Mouse (Mus musculus) forebrain, embryonic 14.5 days (tissue): Measurements from ENCODE around the gene Wdr74. TPM values are rescaled to one million over a fixed set of nuclear protein-coding genes. Genes with fewer than 3 reads are reported as not detected.

Source experiments
- ATAC-seq: fragments of 200-750 bp; cut with Nextera tagmentation; 2 replicates; pipeline ENCODE4 v1.8.0; 2017; ENCODE audit warnings: mild to moderate bottlenecking, moderate library complexity
- DNase-seq: peaks from one replicate; pipeline ENCODE4 v3.0.0-alpha.2; 2015; ENCODE audit warnings: low spot score
- H3K27ac ChIP-seq: fragments of 300-500 bp; sonication (generic); 2 replicates; pipeline ENCODE4 v1.5.1; 2014; ENCODE audit warnings: low read depth, mild to moderate bottlenecking, control low read depth, low read length, moderate library complexity
- H3K27me3 ChIP-seq: fragments of 300-500 bp; sonication (generic); replicated peaks from 2 replicates; pipeline ENCODE4 v1.6.1; 2014; ENCODE audit warnings: low read length, control low read depth, mixed read lengths; ENCODE audit not compliant: control insufficient read depth, insufficient read depth
- H3K36me3 ChIP-seq: fragments of 300-500 bp; sonication (generic); 2 replicates; pipeline ENCODE4 v1.6.1; 2014; ENCODE audit warnings: low read length, control low read depth; ENCODE audit not compliant: control insufficient read depth, insufficient read depth
- H3K4me1 ChIP-seq: fragments of 300-500 bp; sonication (generic); 2 replicates; pipeline ENCODE4 v1.6.1; 2014; ENCODE audit warnings: antibody characterized with exemption, low read length, control low read depth; ENCODE audit not compliant: control insufficient read depth, insufficient read depth
- H3K4me2 ChIP-seq: fragments of 300-500 bp; sonication (generic); 2 replicates; pipeline ENCODE4 v1.6.1; 2014; ENCODE audit warnings: mild to moderate bottlenecking, control low read depth, low read length
- H3K4me3 ChIP-seq: fragments of 300-500 bp; sonication (generic); 2 replicates; pipeline ENCODE4 v1.5.1; 2014; ENCODE audit warnings: low read depth, low read length, control low read depth
- H3K9ac ChIP-seq: fragments of 300-500 bp; sonication (generic); 2 replicates; pipeline ENCODE4 v1.6.1; 2014; ENCODE audit warnings: mild to moderate bottlenecking, low read length, control low read depth, moderate library complexity
- H3K9me3 ChIP-seq: fragments of 300-500 bp; sonication (generic); replicated peaks from 2 replicates; pipeline ENCODE4 v1.6.1; 2016; ENCODE audit warnings: low read length, control low read depth, mixed read lengths; ENCODE audit not compliant: control insufficient read depth
- WGBS: fragments of 180-500 bp; shearing (Covaris S2); extraction: QIAGEN DNeasy Blood & Tissue Kit; methylation state at CpG from one replicate; pipeline ENCODE4 v1.1.7; 2014; 5-methylcytosine and 5-hydroxymethylcytosine counted together
- polyA plus RNA-seq: library from polyadenylated mRNA; unstranded; fragments of >200 nt; fragmentation: Nextera tagmentation; extraction: Ambion mirVana; gene quantifications from 2 replicates; pipeline ENCODE4 v1.2.1, GENCODE M21; 2014

Wdr74 gene
- polyA plus RNA-seq, 1 experiment from 2014 or later, result 111 TPM

DNA sequence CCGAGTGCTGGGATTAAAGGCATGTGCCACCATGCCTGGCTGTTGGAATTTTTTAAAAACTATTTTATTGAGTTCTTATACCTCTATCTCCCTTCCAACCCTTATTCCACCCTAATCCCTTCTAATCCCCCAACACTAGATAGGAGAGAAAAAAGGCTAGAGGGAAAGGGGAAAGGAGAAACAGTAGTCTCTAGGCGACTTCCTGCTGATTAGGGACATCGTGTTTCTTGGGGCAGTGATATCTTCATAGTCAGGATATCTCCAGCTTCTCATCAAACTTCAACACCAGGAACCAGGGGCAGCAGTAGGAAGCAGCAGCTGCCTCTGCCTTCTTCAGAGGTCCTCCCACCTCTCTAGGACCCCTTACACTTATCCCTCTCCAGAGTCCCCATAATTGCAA, 1.3 kb upstream of the Wdr74 start:
- Histone ChIP-seq H3K4me1 (peaks cover 4% of the 10 kb centered on the region; the same call in 1 of the 2 replicates), H3K9me3 (no peaks in the 10 kb centered on the region), H3K9ac (no peak overlapping the region), H3K27ac (no peak overlapping the region), H3K4me2 (no peak overlapping the region), H3K36me3 (peaks cover 19% of the 10 kb centered on the region), H3K27me3 (no peaks in the 10 kb centered on the region), H3K4me3 (no peak overlapping the region)
- no peak for ATAC-seq
- DNase-seq, result no peak
- WGBS, result 63% methylated on average over 3 of the region's 3 CpGs

DNA sequence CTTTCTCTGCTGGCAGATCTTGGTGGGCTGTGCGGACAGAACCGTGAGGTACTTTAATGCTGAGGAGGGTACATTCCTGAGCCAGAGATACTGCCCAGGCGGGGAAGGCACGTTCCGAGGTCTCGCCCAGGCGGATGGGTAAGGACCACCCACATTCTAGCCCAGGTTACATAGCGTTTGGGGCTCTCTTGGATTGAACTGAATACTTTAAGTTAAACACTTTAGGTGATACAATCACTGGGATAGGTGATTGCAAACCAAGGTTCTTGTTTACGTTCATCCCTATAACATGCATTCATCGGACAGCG, 487 bp downstream of the Wdr74 start:
- 3% methylated on average over 11 of the region's 11 CpGs for WGBS
- Histone ChIP-seq H3K27ac (no peak overlapping the region), H3K36me3 (peaks cover 34% of the 10 kb centered on the region), H3K9me3 (no peaks in the 10 kb centered on the region), H3K27me3 (no peaks in the 10 kb centered on the region), H3K4me2 (peak overlapping the region; percentile 93), H3K9ac (peak overlapping the region; percentile 78), H3K4me1 (peaks cover 9% of the 10 kb centered on the region; the same call in 1 of the 2 replicates), H3K4me3 (peak overlapping the region; percentile 81)
- DNase-seq (no peak), ATAC-seq (no peak; the same call in 1 of the 2 replicates)

DNA sequence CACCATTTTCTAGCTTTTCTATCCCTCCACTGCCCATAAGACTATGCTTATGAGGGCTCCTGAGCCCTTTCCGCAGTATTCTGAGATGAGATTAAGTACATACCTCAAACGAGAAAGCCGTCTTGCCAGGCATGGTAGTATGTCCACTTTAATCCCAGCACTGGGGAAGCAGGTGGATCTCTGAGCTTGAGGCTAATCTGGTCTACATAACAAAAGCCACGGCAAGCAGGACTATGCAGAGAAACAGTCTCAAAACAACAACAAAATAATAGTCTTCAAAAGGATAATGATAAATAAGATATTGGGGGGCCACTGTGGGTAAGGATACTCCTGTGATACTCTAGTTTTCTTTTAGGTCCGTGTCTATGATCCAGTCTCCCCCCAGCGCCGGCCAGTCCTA, 3.3 kb downstream of the Wdr74 start:
- H3K4me2 ChIP-seq, result no peak overlapping the region
- no peaks in the 10 kb centered on the region for H3K9me3 ChIP-seq
- H3K4me3 ChIP-seq, result no peak overlapping the region
- H3K27ac ChIP-seq, result no peak overlapping the region
- peaks cover 45% of the 10 kb centered on the region for H3K36me3 ChIP-seq
- DNase-seq (no peak), ATAC-seq (no peak)
- H3K4me1 ChIP-seq, result peaks cover 18% of the 10 kb centered on the region
- no peak overlapping the region for H3K9ac ChIP-seq
- WGBS, result 93% methylated on average over 7 of the region's 7 CpGs
- H3K27me3 ChIP-seq, result no peaks in the 10 kb centered on the region

DNA sequence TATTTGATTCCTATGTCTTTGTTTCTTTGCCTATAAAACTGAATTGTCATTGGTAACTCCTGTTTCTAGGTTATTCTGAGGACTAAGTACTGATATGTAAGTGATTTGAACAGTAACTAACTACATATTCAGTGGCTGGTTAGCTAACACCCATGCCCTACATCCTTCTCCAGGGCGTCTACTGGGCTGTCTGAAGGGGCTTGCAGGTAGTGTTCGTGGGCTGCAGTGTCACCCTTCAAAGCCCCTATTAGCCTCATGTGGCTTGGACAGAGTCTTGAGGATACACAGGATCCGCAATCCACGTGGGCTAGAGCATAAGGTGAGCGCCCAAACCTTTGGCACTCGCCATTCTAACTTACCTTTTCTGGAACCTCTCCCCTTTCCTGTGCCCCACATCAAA, 4.0 kb downstream of the Wdr74 start:
- H3K27ac ChIP-seq, result no peak overlapping the region
- H3K4me1 ChIP-seq, result peaks cover 18% of the 10 kb centered on the region
- H3K4me2 ChIP-seq, result no peak overlapping the region
- WGBS, result 91% methylated on average over 6 of the region's 6 CpGs
- no peak overlapping the region for H3K9ac ChIP-seq
- H3K4me3 ChIP-seq, result no peak overlapping the region
- ATAC-seq (no peak), DNase-seq (no peak)
- H3K36me3 ChIP-seq, result peaks cover 53% of the 10 kb centered on the region
- no peaks in the 10 kb centered on the region for H3K27me3 ChIP-seq
- H3K9me3 ChIP-seq, result no peaks in the 10 kb centered on the region

DNA sequence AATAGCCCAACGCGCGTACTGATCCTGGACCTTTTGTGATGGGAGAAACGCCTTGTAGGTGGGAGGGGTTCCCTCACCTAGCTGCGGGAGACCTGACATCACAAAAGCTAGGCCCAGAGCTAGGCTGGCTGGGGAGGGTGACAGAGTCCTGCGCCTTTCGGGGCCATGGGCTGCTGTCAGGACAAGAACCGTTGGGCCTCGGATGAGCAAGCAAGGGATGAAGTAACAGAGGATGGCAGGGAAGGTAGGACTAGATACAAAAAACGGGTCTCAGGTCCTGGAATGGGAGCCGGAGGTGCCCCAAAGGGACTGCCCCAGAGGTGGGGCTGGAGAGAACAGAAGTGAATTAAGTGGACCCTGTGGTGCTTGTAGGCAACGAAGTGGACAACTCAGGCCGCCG, 5.0 kb downstream of the Wdr74 start, which contains the start of gene 1700092M07Rik:
Gene 1700092M07Rik (plus strand): TSS at position 116 of the 400 bp plus-strand sequence.
- Histone ChIP-seq H3K9ac (peak within 1 kb of the TSS; percentile 84), H3K27me3 (no peaks in the 10 kb centered on the region), H3K9me3 (no peaks in the 10 kb centered on the region), H3K4me2 (peak within 1 kb of the TSS; percentile 50), H3K4me3 (peak within 1 kb of the TSS; percentile 69), H3K36me3 (peaks cover 62% of the 10 kb centered on the region), H3K4me1 (peaks cover 14% of the 10 kb centered on the region), H3K27ac (peak within 1 kb of the TSS; percentile 92)
- DNase-seq (no peak), ATAC-seq (no peak)
- 68% methylated on average over 14 of the region's 14 CpGs for WGBS

DNA sequence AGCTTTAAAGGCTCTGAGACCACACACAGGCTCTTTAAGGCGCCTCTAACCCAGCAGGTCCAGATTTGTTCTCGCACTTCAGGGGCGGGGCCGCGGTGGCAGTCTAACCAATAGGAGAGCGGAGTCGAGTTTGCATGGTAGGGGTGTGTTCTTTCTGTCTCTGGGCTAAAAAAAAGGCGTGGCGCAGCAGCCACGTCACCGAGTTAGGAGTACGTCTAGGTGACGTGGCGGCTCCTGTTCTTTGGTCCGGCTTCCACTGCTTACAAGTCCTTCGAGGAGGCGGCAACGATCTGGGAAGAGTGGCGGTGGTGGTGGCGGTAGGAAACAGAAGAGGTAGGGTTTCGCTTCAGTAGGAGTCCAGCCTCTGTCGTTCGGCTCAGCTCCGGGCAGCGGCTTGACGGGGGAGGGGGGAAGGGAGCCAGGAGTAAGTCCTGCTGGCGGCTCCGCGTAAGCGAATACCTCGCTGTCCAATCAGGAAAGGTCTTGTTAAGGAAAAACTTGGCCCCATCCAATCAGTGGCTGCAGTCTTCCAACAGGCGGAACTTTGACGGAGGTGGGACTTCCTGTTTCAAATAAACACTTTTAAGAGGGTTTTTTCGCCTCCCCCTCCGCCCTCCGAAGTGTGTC, 5.7 kb downstream of the Wdr74 start, which contains the start of gene Stx5a:
Gene Stx5a (plus strand): TSS at position 171 of the 627 bp plus-strand sequence.
- H3K36me3 ChIP-seq, result peaks cover 70% of the 10 kb centered on the region
- H3K9ac ChIP-seq, result peak within 1 kb of the TSS; percentile 84
- peak; percentile 99 for ATAC-seq
- H3K4me2 ChIP-seq, result peak within 1 kb of the TSS; percentile 96
- H3K27ac ChIP-seq, result peak within 1 kb of the TSS; percentile 92
- no peaks in the 10 kb centered on the region for H3K27me3 ChIP-seq
- H3K4me3 ChIP-seq, result peak within 1 kb of the TSS; percentile 69
- peaks cover 14% of the 10 kb centered on the region for H3K4me1 ChIP-seq
- under 1% methylated on average over 36 of the region's 36 CpGs for WGBS
- H3K9me3 ChIP-seq, result no peaks in the 10 kb centered on the region
- peak; percentile 99 for DNase-seq

DNA sequence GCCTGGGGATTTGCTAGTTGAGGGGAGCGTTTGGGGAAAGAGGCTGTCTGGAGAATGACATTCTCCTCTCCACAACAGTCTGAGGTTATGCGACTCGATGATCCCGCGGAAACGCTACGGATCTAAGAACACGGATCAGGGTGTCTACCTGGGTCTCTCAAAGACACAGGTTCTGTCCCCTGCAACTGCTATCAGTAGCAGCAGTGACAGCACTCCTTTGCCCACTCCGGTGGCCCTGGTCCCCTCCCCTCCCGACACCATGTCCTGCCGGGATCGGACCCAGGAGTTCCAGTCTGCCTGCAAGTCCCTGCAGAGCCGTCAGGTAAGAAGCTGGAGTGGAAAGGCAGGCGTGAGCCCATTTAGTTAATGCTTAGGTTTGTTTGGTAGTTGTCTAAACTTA, 6.5 kb downstream of the Wdr74 start:
- Histone ChIP-seq H3K4me3 (peak overlapping the region; percentile 69), H3K36me3 (peaks cover 78% of the 10 kb centered on the region), H3K9me3 (no peaks in the 10 kb centered on the region), H3K27me3 (no peaks in the 10 kb centered on the region), H3K4me1 (peaks cover 14% of the 10 kb centered on the region), H3K27ac (peak overlapping the region; percentile 92; the same call in 1 of the 2 replicates), H3K4me2 (peak overlapping the region; percentile 96), H3K9ac (peak overlapping the region; percentile 84)
- ATAC-seq, result no peak
- 23% methylated on average over 14 of the region's 14 CpGs for WGBS
- no peak for DNase-seq

DNA sequence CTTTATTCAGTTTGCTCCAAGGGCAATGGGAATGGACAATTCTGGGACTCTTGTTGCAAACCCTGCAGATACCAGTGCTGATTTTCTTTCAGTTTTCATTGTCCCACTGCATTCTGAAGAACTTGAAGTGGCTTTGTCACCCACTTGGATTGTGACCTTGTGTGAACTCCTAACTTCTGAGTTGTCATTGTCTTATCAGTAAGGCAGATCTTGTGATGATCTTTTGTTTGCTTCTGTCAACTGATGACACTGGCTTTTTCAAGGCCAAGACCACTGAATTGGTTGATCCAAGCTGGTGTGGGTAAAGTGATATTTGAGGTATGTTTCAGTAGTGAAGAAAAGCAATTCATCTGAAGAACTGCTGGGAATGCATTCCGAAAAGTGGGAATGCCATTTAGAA, 9.8 kb downstream of the Wdr74 start:
- DNase-seq (no peak), ATAC-seq (no peak)
- Histone ChIP-seq H3K27ac (no peak overlapping the region), H3K27me3 (no peaks in the 10 kb centered on the region), H3K4me2 (no peak overlapping the region), H3K4me1 (peaks cover 14% of the 10 kb centered on the region), H3K36me3 (peaks cover 79% of the 10 kb centered on the region), H3K9ac (no peak overlapping the region), H3K4me3 (no peak overlapping the region), H3K9me3 (no peaks in the 10 kb centered on the region)
- 98% methylated on average over 1 of the region's 1 CpGs for WGBS

DNA sequence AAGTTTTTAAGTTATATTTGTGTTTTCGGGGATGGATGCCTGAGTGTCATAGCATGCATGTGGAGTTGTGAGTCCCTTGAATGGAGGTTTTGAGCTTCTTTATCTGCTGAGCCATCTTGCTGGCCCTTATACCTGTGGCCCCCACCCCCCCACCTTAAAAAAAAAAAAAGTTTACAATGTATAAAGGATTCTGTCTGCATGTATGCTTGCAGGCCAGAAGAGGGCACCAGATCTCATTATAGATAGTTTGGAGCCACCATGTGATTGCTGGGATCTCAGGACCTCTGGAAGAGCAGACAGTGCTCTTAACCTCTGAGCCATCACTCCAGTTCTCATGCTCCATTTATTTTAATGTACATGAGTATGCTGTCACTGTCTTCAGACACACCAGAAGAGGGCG, 11.7 kb downstream of the Wdr74 start:
- ATAC-seq, result no peak
- Histone ChIP-seq H3K4me1 (peaks cover 5% of the 10 kb centered on the region), H3K9me3 (no peaks in the 10 kb centered on the region), H3K4me2 (no peak overlapping the region), H3K27me3 (no peaks in the 10 kb centered on the region), H3K36me3 (peaks cover 93% of the 10 kb centered on the region), H3K4me3 (no peak overlapping the region), H3K27ac (no peak overlapping the region), H3K9ac (no peak overlapping the region)
- WGBS, result 74% methylated on average over 2 of the region's 2 CpGs
- no peak for DNase-seq
